Mouse (Mus musculus) heart, postnatal 14 days (tissue): ENCODE data around the gene Sncb. TPM values are rescaled to one million over a fixed set of nuclear protein-coding genes. Genes with fewer than 3 reads are reported as not detected.

Experiments
- DNase-seq, 2 experiments: peaks; one replicate each; pipeline ENCODE4 v3.0.0; 2021 to 2022
- intact Hi-C: fragments of 180-260 bp; cut with DNase I; formaldehyde crosslinking; loops from one replicate; pipeline ENCODE4 v1.15.1; 2025
- total RNA-seq, 2 experiments: library from RNA; stranded (reverse); gene quantifications; 2 replicates each; pipeline ENCODE4 v1.2.3; 2021

Sncb gene
- total RNA-seq, 2 experiments from 2014 or later, result not detected

- intact Hi-C loops, result no loop called here
- DNase-seq, result peak; percentile 43 to 61
Observed at GRCm38 (mm10) chr13:54750699-54751098, 15.7 kb downstream of the Sncb start.

- intact Hi-C loops, result no loop called here
- no peak for DNase-seq
Observed at GRCm38 (mm10) chr13:54749864-54750411, 16.5 kb downstream of the Sncb start, which contains the start of gene Gprin1. Gene Gprin1 (minus strand): TSS chr13:54749874.

GRCm38 (mm10) chr13:54749061-54749863, 17.1 kb downstream of the Sncb start:
- peak; percentile 43 to 45 for DNase-seq
- intact Hi-C loops, result no loop called here

GRCm38 (mm10) chr13:54748721-54749060, 17.7 kb downstream of the Sncb start:
- intact Hi-C loops, result no loop called here
- DNase-seq, result no peak

- intact Hi-C loops, result no loop called here
- no peak for DNase-seq
Observed at GRCm38 (mm10) chr13:54748190-54748589, 18.2 kb downstream of the Sncb start.

GRCm38 (mm10) chr13:54746896-54747295, 19.5 kb downstream of the Sncb start:
- intact Hi-C loops, result no loop called here
- DNase-seq, result no peak

- no peak for DNase-seq
- intact Hi-C loops, result no loop called here
Observed at GRCm38 (mm10) chr13:54746110-54746509, 20.3 kb downstream of the Sncb start.

- no peak for DNase-seq
- intact Hi-C loops, result no loop called here
Observed at GRCm38 (mm10) chr13:54738213-54738601, 28.2 kb downstream of the Sncb start.

- intact Hi-C loops, result no loop called here
Observed at GRCm38 (mm10) chr13:54737488-54738212, 28.7 kb downstream of the Sncb start.

GRCm38 (mm10) chr13:54736931-54737330, 29.5 kb downstream of the Sncb start:
- DNase-seq, result no peak
- intact Hi-C loops, result no loop called here

More at GRCm38 (mm10) chr13:54737488-54738212, 28.7 kb downstream of the Sncb start:
- DNase-seq, result peak in 1 of 2 experiments; percentile 18

- intact Hi-C loops, result no loop called here
- DNase-seq, result no peak
Observed at GRCm38 (mm10) chr13:54726131-54726530, 40.3 kb downstream of the Sncb start.

GRCm38 (mm10) chr13:54723143-54723542, 43.3 kb downstream of the Sncb start:
- intact Hi-C loops, result no loop called here

GRCm38 (mm10) chr13:54716916-54717315, 49.5 kb downstream of the Sncb start:
- intact Hi-C loops, result loop anchor here (1.0 kb wide), 1 partner anchor 49 kb away; the partner anchor contains the start of gene Sncb

More at GRCm38 (mm10) chr13:54723143-54723542, 43.3 kb downstream of the Sncb start:
- no peak for DNase-seq

GRCm38 (mm10) chr13:54714996-54715395, 51.4 kb downstream of the Sncb start:
- intact Hi-C loops, result no loop called here
- DNase-seq, result no peak

More at GRCm38 (mm10) chr13:54716916-54717315, 49.5 kb downstream of the Sncb start:
- peak; percentile 39 to 44 for DNase-seq

- DNase-seq, result no peak
- intact Hi-C loops, result no loop called here
Observed at GRCm38 (mm10) chr13:54714393-54714792, 52.0 kb downstream of the Sncb start.

GRCm38 (mm10) chr13:54710866-54711265, 55.5 kb downstream of the Sncb start:
- no peak for DNase-seq
- intact Hi-C loops, result no loop called here

Other genes starting within 250 kb of the Sncb start
- gene 4833439L19Rik, start 201.2 kb downstream of the Sncb start, total RNA-seq, result 100 to 1,000 TPM in 1 of 2 experiments, 10 to 100 TPM in 1; 98.6 to 102 TPM
- 1 to 10 TPM; 8.1 to 8.4 TPM for gene Arl10, start 191.6 kb downstream of the Sncb start, total RNA-seq
- gene Nop16, start 176.5 kb downstream of the Sncb start, total RNA-seq, result 10 to 100 TPM; 14.7 to 15.1 TPM
- 100 to 1,000 TPM; 216 to 231 TPM for gene Higd2a, start 176.4 kb downstream of the Sncb start, total RNA-seq
- gene Cltb, start 155.3 kb downstream of the Sncb start, total RNA-seq, result 10 to 100 TPM; 91.8 to 93.1 TPM
- gene Faf2, start 144.8 kb downstream of the Sncb start, total RNA-seq, result 10 to 100 TPM; 29.7 to 31.4 TPM
- gene Rnf44, start 72.7 kb downstream of the Sncb start, total RNA-seq, result 10 to 100 TPM; 55.6 to 57.8 TPM
- gene Cdhr2, start 65.1 kb downstream of the Sncb start, total RNA-seq, result not detected
- gene Gprin1, start 16.7 kb downstream of the Sncb start, total RNA-seq, result not detected
- not detected for gene Eif4e1b, start 17.4 kb upstream of the Sncb start, total RNA-seq
- gene Tspan17, start 22.8 kb upstream of the Sncb start, total RNA-seq, result 10 to 100 TPM in 1 of 2 experiments, 1 to 10 TPM in 1; 9.0 to 12.1 TPM
- under 1 TPM; 0.60 to 0.63 TPM for gene Unc5a, start 182.8 kb upstream of the Sncb start, total RNA-seq